Mouse (Mus musculus): ENCODE results near the gene Plekha4. TPM values are rescaled to one million over a fixed set of nuclear protein-coding genes. Genes with fewer than 3 reads are reported as not detected.
"Not testable (repeated sequence)": the region's sequence is repeated elsewhere in the genome, so short reads cannot be mapped to it uniquely, and the experiment has no call there.

The Plekha4 gene
- polyA plus RNA-seq, 1 experiment from 2014 or later: 0.04 TPM

- no peaks in the 10 kb centered on the region for H3K36me3 ChIP-seq (ENCODE audit: inconsistent target)
- peaks cover 25% of the 10 kb centered on the region for H3K79me2 ChIP-seq (ENCODE audit: inconsistent target)
- no peak overlapping the region for H3K27ac ChIP-seq
- H3K4me3 ChIP-seq (ENCODE audit: inconsistent target): no peak overlapping the region
- WGBS (ENCODE audit: missing documents): 90% methylated on average over 8 of the region's 8 CpGs
Measured at GRCm38 (mm10) chr7:45519345-45520120, 6.6 kb upstream of the Plekha4 start.

- WGBS (ENCODE audit: missing documents): 96% methylated on average over 7 of the region's 7 CpGs
- H3K27ac ChIP-seq: no peak overlapping the region
- H3K79me2 ChIP-seq (ENCODE audit: inconsistent target): peaks cover 36% of the 10 kb centered on the region
- H3K36me3 ChIP-seq (ENCODE audit: inconsistent target): no peaks in the 10 kb centered on the region
- H3K4me3 ChIP-seq (ENCODE audit: inconsistent target): no peak overlapping the region
Measured at GRCm38 (mm10) chr7:45520605-45521004, 5.5 kb upstream of the Plekha4 start.

- H3K79me2 ChIP-seq (ENCODE audit: inconsistent target): peaks cover 40% of the 10 kb centered on the region
- H3K27ac ChIP-seq: peak overlapping the region; percentile 58
- under 1% methylated on average over 28 of the region's 28 CpGs for WGBS (ENCODE audit: missing documents)
- H3K4me3 ChIP-seq (ENCODE audit: inconsistent target): peak overlapping the region; percentile 32
- H3K36me3 ChIP-seq (ENCODE audit: inconsistent target): no peaks in the 10 kb centered on the region
Measured at GRCm38 (mm10) chr7:45521728-45522184, 4.4 kb upstream of the Plekha4 start.

GRCm38 (mm10) chr7:45522194-45522752 lies 3.9 kb upstream of the Plekha4 start:
- 66% methylated on average over 16 of the region's 16 CpGs for WGBS (ENCODE audit: missing documents)
- Histone ChIP-seq H3K4me3 (ENCODE audit: inconsistent target) (no peak overlapping the region; the same call in 1 of the 2 replicates), H3K79me2 (ENCODE audit: inconsistent target) (peaks cover 40% of the 10 kb centered on the region), H3K27ac (no peak overlapping the region), H3K36me3 (ENCODE audit: inconsistent target) (no peaks in the 10 kb centered on the region)

- peaks cover 40% of the 10 kb centered on the region for H3K79me2 ChIP-seq (ENCODE audit: inconsistent target)
- H3K4me3 ChIP-seq (ENCODE audit: inconsistent target): peak overlapping the region; percentile 17; the same call in 1 of the 2 replicates
- H3K36me3 ChIP-seq (ENCODE audit: inconsistent target): no peaks in the 10 kb centered on the region
- 90% methylated on average over 15 of the region's 18 CpGs for WGBS (ENCODE audit: missing documents)
- H3K27ac ChIP-seq: peak overlapping the region; percentile 27; the same call in 1 of the 2 replicates
Measured at GRCm38 (mm10) chr7:45522957-45523676, 3.0 kb upstream of the Plekha4 start.

- 75% methylated on average over 10 of the region's 13 CpGs for WGBS (ENCODE audit: missing documents)
- no peaks in the 10 kb centered on the region for H3K36me3 ChIP-seq (ENCODE audit: inconsistent target)
- H3K27ac ChIP-seq: peak overlapping the region; percentile 27; the same call in 1 of the 2 replicates
- peak overlapping the region; percentile 17; the same call in 1 of the 2 replicates for H3K4me3 ChIP-seq (ENCODE audit: inconsistent target)
- peaks cover 40% of the 10 kb centered on the region for H3K79me2 ChIP-seq (ENCODE audit: inconsistent target)
Measured at GRCm38 (mm10) chr7:45523678-45524170, 2.4 kb upstream of the Plekha4 start.

GRCm38 (mm10) chr7:45524841-45525621 lies 1.1 kb upstream of the Plekha4 start:
- Histone ChIP-seq H3K4me3 (ENCODE audit: inconsistent target) (peak overlapping the region; percentile 95), H3K79me2 (ENCODE audit: inconsistent target) (peaks cover 40% of the 10 kb centered on the region), H3K36me3 (ENCODE audit: inconsistent target) (no peaks in the 10 kb centered on the region), H3K27ac (peak overlapping the region; percentile 88)
- WGBS (ENCODE audit: missing documents): 14% methylated on average over 12 of the region's 12 CpGs

- H3K79me2 ChIP-seq (ENCODE audit: inconsistent target): peaks cover 40% of the 10 kb centered on the region
- 64% methylated on average over 3 of the region's 7 CpGs for WGBS (ENCODE audit: missing documents)
- H3K36me3 ChIP-seq (ENCODE audit: inconsistent target): no peaks in the 10 kb centered on the region
- peak overlapping the region; percentile 95 for H3K4me3 ChIP-seq (ENCODE audit: inconsistent target)
- peak overlapping the region; percentile 88 for H3K27ac ChIP-seq
Measured at GRCm38 (mm10) chr7:45526474-45527120, 467 bp downstream of the Plekha4 start.

- H3K79me2 ChIP-seq (ENCODE audit: inconsistent target): peaks cover 38% of the 10 kb centered on the region
- 89% methylated on average over 5 of the region's 6 CpGs for WGBS (ENCODE audit: missing documents)
- H3K27ac ChIP-seq; H3K4me3 ChIP-seq (ENCODE audit: inconsistent target); H3K36me3 ChIP-seq (ENCODE audit: inconsistent target): not testable (repeated sequence)
Measured at GRCm38 (mm10) chr7:45527169-45527568, 1.0 kb downstream of the Plekha4 start.

GRCm38 (mm10) chr7:45529461-45529860 lies 3.3 kb downstream of the Plekha4 start:
- WGBS (ENCODE audit: missing documents): 3% methylated on average over 6 of the region's 6 CpGs
- Histone ChIP-seq H3K27ac (peak overlapping the region; percentile 37; the same call in 1 of the 2 replicates), H3K4me3 (ENCODE audit: inconsistent target) (no peak overlapping the region), H3K79me2 (ENCODE audit: inconsistent target) (peaks cover 15% of the 10 kb centered on the region), H3K36me3 (ENCODE audit: inconsistent target) (no peaks in the 10 kb centered on the region)

GRCm38 (mm10) chr7:45530643-45531042 lies 4.5 kb downstream of the Plekha4 start:
- Histone ChIP-seq H3K79me2 (ENCODE audit: inconsistent target) (peaks cover 3% of the 10 kb centered on the region), H3K27ac (no peak overlapping the region), H3K36me3 (ENCODE audit: inconsistent target) (no peaks in the 10 kb centered on the region), H3K4me3 (ENCODE audit: inconsistent target) (no peak overlapping the region)
- WGBS (ENCODE audit: missing documents): 88% methylated on average over 2 of the region's 2 CpGs

- Histone ChIP-seq H3K4me3 (ENCODE audit: inconsistent target) (no peak overlapping the region), H3K27ac (peak overlapping the region; percentile 76), H3K36me3 (ENCODE audit: inconsistent target) (no peaks in the 10 kb centered on the region), H3K79me2 (ENCODE audit: inconsistent target) (no peaks in the 10 kb centered on the region)
- 64% methylated on average over 1 of the region's 1 CpGs for WGBS (ENCODE audit: missing documents)
Measured at GRCm38 (mm10) chr7:45535676-45536075, 9.5 kb downstream of the Plekha4 start.

- Histone ChIP-seq H3K36me3 (ENCODE audit: inconsistent target) (no peaks in the 10 kb centered on the region), H3K79me2 (ENCODE audit: inconsistent target) (no peaks in the 10 kb centered on the region), H3K27ac (peak overlapping the region; percentile 42), H3K4me3 (ENCODE audit: inconsistent target) (peak overlapping the region; percentile 47)
- WGBS (ENCODE audit: missing documents): 89% methylated on average over 8 of the region's 10 CpGs
Measured at GRCm38 (mm10) chr7:45537602-45538001, 11.5 kb downstream of the Plekha4 start.

Data from macrophage (primary cell).